Mouse (Mus musculus): Measurements from ENCODE around the gene Cd8a. TPM values are rescaled to one million over a fixed set of nuclear protein-coding genes. Genes with fewer than 3 reads are reported as not detected.

The Cd8a gene
- 0.24 and 0.29 TPM in 2 replicates for polyA plus RNA-seq (2015; fragmentation: Nextera tagmentation; extraction: Ambion mirVana)

DNA sequence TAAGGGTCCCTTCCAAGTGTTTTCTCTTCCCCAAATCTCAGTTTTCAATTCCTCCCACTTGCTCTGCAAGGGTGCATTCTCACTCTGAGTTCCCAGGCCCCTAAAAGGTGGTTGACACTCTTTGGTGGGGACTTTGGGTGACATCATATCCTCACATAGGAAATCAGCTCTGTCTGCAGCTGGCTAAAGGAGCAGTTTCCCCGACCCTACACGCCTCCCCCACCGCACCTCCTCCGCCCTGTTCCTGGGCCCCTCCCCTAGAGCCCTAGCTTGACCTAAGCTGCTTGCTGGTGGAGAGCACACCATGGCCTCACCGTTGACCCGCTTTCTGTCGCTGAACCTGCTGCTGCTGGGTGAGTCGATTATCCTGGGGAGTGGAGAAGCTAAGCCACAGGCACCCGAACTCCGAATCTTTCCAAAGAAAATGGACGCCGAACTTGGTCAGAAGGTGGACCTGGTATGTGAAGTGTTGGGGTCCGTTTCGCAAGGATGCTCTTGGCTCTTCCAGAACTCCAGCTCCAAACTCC is at the start of gene Cd8a:
Gene Cd8a (plus strand): TSS at position 179 of the 527 bp plus-strand sequence.

Other genes with a start within 250 kb of the Cd8a start
- 3.1 and 4.5 TPM in 2 replicates for gene Thnsl2, start 229.0 kb upstream of the Cd8a start, polyA plus RNA-seq (2015; fragmentation: Nextera tagmentation; extraction: Ambion mirVana)
- gene Fabp1, start 173.6 kb upstream of the Cd8a start, polyA plus RNA-seq (2015; fragmentation: Nextera tagmentation; extraction: Ambion mirVana), result 2.4 and 3.9 TPM in 2 replicates
- 37.6 and 41.8 TPM in 2 replicates for gene Krcc1, start 101.8 kb upstream of the Cd8a start, polyA plus RNA-seq (2015; fragmentation: Nextera tagmentation; extraction: Ambion mirVana)
- gene Smyd1, start 51.2 kb upstream of the Cd8a start, polyA plus RNA-seq (2015; fragmentation: Nextera tagmentation; extraction: Ambion mirVana), result 0.32 and 0.81 TPM in 2 replicates
- gene Cd8b1, start 50.6 kb upstream of the Cd8a start, polyA plus RNA-seq (2015; fragmentation: Nextera tagmentation; extraction: Ambion mirVana), result 0.18 and 0.25 TPM in 2 replicates
- gene Rmnd5a, start 67.2 kb downstream of the Cd8a start, polyA plus RNA-seq (2015; fragmentation: Nextera tagmentation; extraction: Ambion mirVana), result 10.7 and 13.1 TPM in 2 replicates
- 6.5 and 9.5 TPM in 2 replicates for gene Rnf103, start 120.5 kb downstream of the Cd8a start, polyA plus RNA-seq (2015; fragmentation: Nextera tagmentation; extraction: Ambion mirVana)
- 47.7 and 49.4 TPM in 2 replicates for gene Chmp3, start 170.4 kb downstream of the Cd8a start, polyA plus RNA-seq (2015; fragmentation: Nextera tagmentation; extraction: Ambion mirVana)